8 mouse cellular contexts compared by ENCODE assay signal in genomic region chr2:167347361-167347760, GRCm38 (mm10). TPM values are rescaled to one million over a fixed set of nuclear protein-coding genes. Genes with fewer than 3 reads are reported as not detected.
DNase-seq lines count a peak whose midpoint lies in the region; ATAC-seq and TF ChIP-seq lines count a peak whose summit lies in the region.

No protein-coding gene starts in this region.

- peak overlapping the region; percentile 93; the same call in 1 of the 2 replicates for H3K4me3 ChIP-seq in gastrocnemius, adult 2 months
- peak overlapping the region in 1 of 2 experiments; percentile 79; a peak in 2 of 4 replicates for H3K4me3 ChIP-seq in liver, embryonic 14.5 days (ENCODE audit: insufficient read depth in 1 of 2, low read depth in 2 of 2, low read length in 2 of 2)

- H3K4me1 ChIP-seq in liver, embryonic 14.5 days (replicated peaks; ENCODE audit: control insufficient read depth in 2 of 2, insufficient read depth in 2 of 2, low read length in 1 of 2) = peaks cover 37 to 70% of the 10 kb centered on the region in 2 experiments

- no peak overlapping the region for H3K9ac ChIP-seq in liver, embryonic 14.5 days (replicated peaks)

- peaks cover 49% of the 10 kb centered on the region for H3K27me3 ChIP-seq in liver, embryonic 14.5 days (ENCODE audit: control insufficient read depth, insufficient read depth, low read length)

- 75% methylated on average over 4 of the region's 4 CpGs for WGBS in liver, embryonic 14.5 days (ENCODE audit: insufficient replicate concordance)

- no peak for ATAC-seq in liver, embryonic 14.5 days (ENCODE audit: insufficient read depth)

- peak overlapping the region; percentile 93 for H3K4me2 ChIP-seq in liver, embryonic 14.5 days (ENCODE audit: low read depth)

- H3K36me3 ChIP-seq in liver, embryonic 14.5 days (replicated peaks; ENCODE audit: control insufficient read depth, insufficient read depth, low read depth) = no peaks in the 10 kb centered on the region

- no peak for TF ChIP-seq EP300 in liver, embryonic 14.5 days (IDR thresholded peaks at IDR 0.05; ENCODE audit: low read depth)

- no peak for TF ChIP-seq CTCF in gastrocnemius, adult 2 months (IDR thresholded peaks at IDR 0.05)
- TF ChIP-seq CTCF in liver, embryonic 14.5 days (IDR thresholded peaks at IDR 0.05; ENCODE audit: low read depth) = no peak

- peak overlapping the region; percentile 93 for H3K27ac ChIP-seq in gastrocnemius, adult 2 months
- no peak overlapping the region for H3K27ac ChIP-seq in liver, embryonic 14.5 days

- no peak for DNase-seq in gastrocnemius, adult 2 months
- DNase-seq in gastrocnemius, adult 8-10 months (ENCODE audit: low spot score in 2 of 2) = no peak
- peak; percentile 51 for DNase-seq in retina, postnatal 1 day
- no peak for DNase-seq in retina, embryonic 14.5 days (ENCODE audit: low spot score)
- no peak for DNase-seq in liver, embryonic 14.5 days (ENCODE audit: low read depth in 3 of 3, low spot score in 3 of 3)
- DNase-seq in gastrocnemius, postnatal 36 days = no peak
- no peak for DNase-seq in layer of hippocampus, adult 9-10 months (ENCODE audit: low spot score)
- no peak for DNase-seq in kidney, postnatal 10 days

- intact Hi-C loops in gastrocnemius, adult 2 months (cut with DNase I) = loop anchor here (5.0 kb wide), 2 partner anchors 35 to 70 kb away; no protein-coding TSS in a partner anchor
- intact Hi-C loops in gastrocnemius, postnatal 36 days (cut with DNase I) = no loop called here

- H3K9me3 ChIP-seq in liver, embryonic 14.5 days (ENCODE audit: control insufficient read depth, low read length) = no peaks in the 10 kb centered on the region

RNA-seq across cellular contexts. Expression of gene B4galt5, which starts 1.6 kb away (rescaled TPM):
- total RNA-seq in gastrocnemius, adult 2 months (2021) = 10 to 100 TPM in 1 of 2 experiments, 1 to 10 TPM in 1; 7.8 to 10.6 TPM
- 10 to 100 TPM in 1 of 4 experiments, 1 to 10 TPM in 3; 6.2 to 13.3 (median 8.8) TPM for total RNA-seq in gastrocnemius, adult 8-10 months (2022)
- 2.3 TPM in 2 replicates for polyA plus RNA-seq in liver, embryonic 14.5 days (2012; rRNA removed)
- polyA plus RNA-seq in liver, embryonic 14.5 days (2014; fragmentation: Nextera tagmentation; extraction: Ambion mirVana) = 2.3 and 2.7 TPM in 2 replicates
- total RNA-seq in gastrocnemius, postnatal 36 days (2021) = 1 to 10 TPM; 6.9 TPM
